Mouse (Mus musculus) layer of hippocampus, adult 2 months (tissue): Measurements from ENCODE around the gene Pawr. TPM values are rescaled to one million over a fixed set of nuclear protein-coding genes. Genes with fewer than 3 reads are reported as not detected.

Source experiments
- DNase-seq, 2 experiments: peaks; one replicate each; pipeline ENCODE4 v3.0.0; 2022; ENCODE audit warnings: low spot score in 2 of 2
- H3K27ac ChIP-seq: fragments of 200-600 bp; 2 replicates; pipeline ENCODE4 v1.8.1; 2022
- H3K4me3 ChIP-seq: fragments of 200-600 bp; 2 replicates; pipeline ENCODE4 v1.8.1; 2022; ENCODE audit warnings: mild to moderate bottlenecking
- CTCF ChIP-seq: fragments of 200-600 bp; conservative IDR thresholded peaks from 2 replicates; pipeline ENCODE4 v1.8.1; 2022; ENCODE audit warnings: antibody characterized with exemption, mild to moderate bottlenecking, moderate library complexity
- long read RNA-seq, 2 experiments: library from polyadenylated mRNA; stranded (forward); transcript quantifications; one replicate each; pipeline ENCODE4 v2.0.0; 2021; ENCODE audit warnings: borderline mapping rate in 2 of 2
- total RNA-seq, 2 experiments: library from RNA; stranded (reverse); gene quantifications; 2 replicates each; pipeline ENCODE4 v1.2.3; 2021

Gene Pawr
- total RNA-seq = 1 to 10 TPM; 2.1 to 2.4 TPM
- long read RNA-seq, experiment 1, partial matches to known transcripts = 0 of 3 reads
- long read RNA-seq, experiment 1, other reads (novel, unspliced or antisense) = 1 of 3 reads
- long read RNA-seq, experiment 2, transcript Pawr-201 (7 exons, 1,745 nt) = major isoform, 5 of 8 reads
- long read RNA-seq, experiment 2, partial matches to known transcripts = 2 of 8 reads
- long read RNA-seq, experiment 2, other reads (novel, unspliced or antisense) = 1 of 8 reads

DNA sequence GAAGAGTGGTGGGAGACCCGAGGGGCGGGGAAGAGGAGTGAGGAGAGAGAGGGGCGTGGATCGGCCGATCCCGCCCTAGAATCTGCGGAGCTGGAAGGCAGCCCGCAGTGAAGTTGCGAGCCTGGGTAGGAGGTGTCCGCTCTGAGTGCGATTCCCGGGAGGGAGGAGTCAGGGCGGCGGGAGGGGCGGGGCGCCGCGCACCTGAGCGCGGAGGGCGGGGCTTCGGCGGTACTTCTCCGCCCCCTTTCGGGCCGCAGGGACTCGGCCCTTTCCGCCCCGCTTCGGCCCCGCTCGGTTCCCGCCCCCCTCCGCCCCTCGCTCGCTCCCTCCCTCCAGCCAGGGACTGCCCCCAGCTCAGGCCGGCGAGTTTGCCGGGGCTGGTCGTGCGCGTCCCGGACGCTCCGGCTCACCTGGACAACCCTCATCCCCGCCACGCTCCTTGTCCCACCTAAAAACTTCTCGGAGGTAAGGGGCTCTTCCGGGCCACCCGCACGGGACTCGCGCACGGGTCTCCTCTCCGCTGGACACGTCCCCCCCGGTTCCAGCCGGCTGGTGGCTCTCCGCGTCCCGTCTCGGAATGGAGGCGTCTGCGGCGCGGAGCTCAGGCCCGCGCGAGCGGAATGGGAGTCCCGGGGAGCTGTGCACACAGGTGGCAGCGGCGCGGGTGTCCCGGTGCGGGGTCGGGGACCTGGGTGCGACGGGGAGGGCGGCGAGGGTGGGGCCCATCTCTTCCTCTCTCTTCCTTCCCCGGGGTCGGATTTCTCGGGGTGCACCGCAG is at the start of gene Pawr:
TSS of gene Pawr (plus strand) at position 338 of the 778 bp plus-strand sequence.
- peak in 1 of 2 experiments; percentile 20 for DNase-seq
- H3K4me3 ChIP-seq = peak within 1 kb of the TSS; percentile 70
- no peak for TF ChIP-seq CTCF
- no peak within 1 kb of the TSS; the same call in 1 of the 2 replicates for H3K27ac ChIP-seq

DNA sequence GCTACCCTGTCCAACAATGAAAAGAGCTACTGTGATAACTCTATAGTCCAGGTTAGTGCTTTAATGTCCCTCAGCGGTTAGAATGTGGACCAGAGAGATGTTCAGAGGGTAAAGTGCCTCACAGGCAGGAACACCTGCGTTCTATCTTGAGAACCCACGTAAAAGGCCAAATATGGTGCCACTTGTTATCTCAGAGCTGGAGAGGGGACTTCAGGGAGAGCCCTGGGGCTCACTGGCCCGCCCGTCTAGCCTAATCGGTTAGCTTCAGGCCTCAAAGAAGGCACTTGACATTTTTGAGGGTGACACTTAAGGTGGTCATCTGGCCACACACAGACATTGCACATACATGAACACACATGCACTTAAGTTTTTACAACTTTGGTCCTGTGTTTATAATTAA is 49.6 kb upstream of the Pawr start:
- no peak for DNase-seq
- Histone ChIP-seq H3K27ac (no peak overlapping the region), H3K4me3 (no peak overlapping the region)
- TF ChIP-seq CTCF = no peak

DNA sequence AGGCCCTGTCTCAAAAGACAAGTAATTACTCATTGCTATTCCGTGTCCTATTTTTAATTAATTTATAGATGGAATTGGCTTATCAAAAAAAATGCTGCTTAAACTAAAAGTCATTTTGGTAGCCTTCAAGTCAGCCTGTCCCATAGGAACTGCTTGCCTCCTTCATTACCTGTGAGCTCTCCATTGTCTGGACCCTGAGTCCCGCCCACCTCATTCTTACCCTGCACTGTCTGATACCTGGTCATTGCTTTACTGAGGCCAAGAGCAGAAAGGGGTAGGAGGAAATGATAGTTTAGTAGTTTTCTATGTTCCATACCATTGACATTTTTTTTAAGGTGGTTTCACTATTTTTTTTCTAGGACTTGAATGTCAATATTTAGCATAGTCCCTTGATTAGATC is 48.5 kb upstream of the Pawr start:
- no peak for TF ChIP-seq CTCF

DNA sequence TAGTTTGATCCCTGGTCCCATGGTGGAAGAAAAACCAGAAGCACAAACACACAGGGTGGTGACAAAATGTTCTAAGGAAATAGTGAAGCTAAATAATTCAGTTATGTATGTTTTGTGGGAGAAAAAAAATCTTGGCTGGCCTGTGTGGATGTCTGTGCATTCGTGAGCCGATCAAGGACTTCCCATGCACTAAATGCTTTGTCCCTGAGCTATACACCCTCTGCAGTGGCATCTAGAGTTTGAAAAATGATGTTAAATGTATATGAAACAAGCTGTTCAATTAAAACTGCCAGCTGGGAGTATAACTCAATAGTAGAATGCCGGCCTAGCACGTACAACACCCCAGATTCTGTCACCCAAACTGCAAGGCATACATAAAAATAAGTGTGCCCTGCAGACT is 48.1 kb upstream of the Pawr start:
- H3K4me3 ChIP-seq = no peak overlapping the region
- no peak for TF ChIP-seq CTCF
- DNase-seq = no peak
- no peak overlapping the region for H3K27ac ChIP-seq

More for the DNA sequence above, 48.5 kb upstream of the Pawr start:
- no peak overlapping the region for H3K4me3 ChIP-seq
- no peak overlapping the region for H3K27ac ChIP-seq
- no peak for DNase-seq

DNA sequence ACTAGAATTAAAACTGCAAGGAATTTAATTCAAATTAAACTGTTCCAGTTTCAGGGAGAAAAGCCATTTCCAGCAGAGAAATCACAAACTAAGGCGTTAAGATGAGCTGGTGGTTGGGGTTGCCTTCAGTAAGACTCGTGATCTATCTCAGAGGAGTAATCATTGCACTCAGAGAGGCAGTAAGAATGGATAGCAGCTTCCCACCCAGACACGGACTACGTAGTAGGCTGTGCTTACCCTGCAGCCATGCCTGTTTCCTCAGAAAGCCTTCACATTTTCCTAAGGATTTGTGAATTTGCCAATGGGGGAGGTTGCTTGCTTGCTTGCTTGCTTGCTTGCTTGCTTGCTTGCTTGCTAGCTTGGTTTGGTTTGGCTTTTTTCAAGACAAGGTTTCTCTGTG is 47.5 kb upstream of the Pawr start:
- Histone ChIP-seq H3K27ac (no peak overlapping the region), H3K4me3 (no peak overlapping the region)
- no peak for TF ChIP-seq CTCF
- no peak for DNase-seq

DNA sequence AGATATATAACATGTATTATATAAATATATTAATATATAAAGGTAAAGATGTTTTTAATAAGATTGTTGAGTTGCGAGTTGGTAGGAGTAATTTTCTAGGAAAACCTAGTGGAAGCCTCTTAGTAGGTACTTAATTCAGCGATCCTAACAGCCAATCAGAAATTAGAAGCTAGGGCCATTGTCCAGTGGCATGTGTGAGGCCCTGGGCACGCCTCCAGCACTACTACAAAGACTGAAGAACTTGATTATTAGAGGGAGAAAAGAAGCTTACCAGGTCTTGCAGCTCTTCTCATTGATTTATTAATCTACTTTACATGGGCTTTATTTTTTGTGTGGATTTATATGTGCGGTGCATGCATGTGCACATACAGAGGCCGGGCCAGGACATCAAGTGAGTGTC is 46.9 kb upstream of the Pawr start:
- H3K4me3 ChIP-seq = no peak overlapping the region
- no peak overlapping the region for H3K27ac ChIP-seq
- DNase-seq = no peak
- TF ChIP-seq CTCF = no peak

DNA sequence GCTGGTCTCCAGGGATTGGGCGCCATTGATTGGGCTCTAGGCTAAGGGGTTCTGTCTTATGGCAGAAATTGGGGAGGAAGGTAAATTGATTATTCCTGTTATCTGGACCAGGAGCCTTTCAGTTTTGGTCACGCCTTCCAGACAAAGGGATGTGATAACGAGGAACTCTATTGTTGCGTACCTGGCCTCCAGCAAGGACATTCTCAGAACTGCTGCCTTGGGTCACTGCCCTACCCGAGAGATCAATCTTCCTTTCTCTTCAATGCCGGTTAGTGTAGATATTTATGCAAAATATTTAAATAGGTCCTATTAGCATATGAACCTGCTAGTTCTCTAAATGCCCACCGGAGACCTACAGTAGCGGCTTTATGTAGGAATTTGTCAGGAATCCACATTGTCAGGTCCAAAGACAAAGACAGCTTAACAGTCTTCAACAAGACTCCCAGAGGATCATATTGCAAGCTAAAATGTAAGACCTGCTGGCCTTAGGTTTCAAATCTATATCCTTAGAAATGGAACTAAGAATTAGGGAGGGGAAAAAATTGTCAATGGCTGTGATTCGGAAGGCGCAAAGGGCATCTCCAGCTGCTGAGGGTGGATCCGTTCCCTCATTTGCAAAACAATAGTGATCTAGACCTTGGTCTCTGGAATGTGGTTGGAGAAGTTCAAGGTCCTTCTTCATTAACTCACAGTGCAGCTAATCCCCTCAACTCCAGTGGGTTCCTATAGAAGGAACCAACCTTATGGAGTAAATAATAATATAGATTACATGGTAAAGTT is 45.1 kb upstream of the Pawr start:
- no peak overlapping the region for H3K4me3 ChIP-seq
- TF ChIP-seq CTCF = no peak
- no peak for DNase-seq
- no peak overlapping the region for H3K27ac ChIP-seq

DNA sequence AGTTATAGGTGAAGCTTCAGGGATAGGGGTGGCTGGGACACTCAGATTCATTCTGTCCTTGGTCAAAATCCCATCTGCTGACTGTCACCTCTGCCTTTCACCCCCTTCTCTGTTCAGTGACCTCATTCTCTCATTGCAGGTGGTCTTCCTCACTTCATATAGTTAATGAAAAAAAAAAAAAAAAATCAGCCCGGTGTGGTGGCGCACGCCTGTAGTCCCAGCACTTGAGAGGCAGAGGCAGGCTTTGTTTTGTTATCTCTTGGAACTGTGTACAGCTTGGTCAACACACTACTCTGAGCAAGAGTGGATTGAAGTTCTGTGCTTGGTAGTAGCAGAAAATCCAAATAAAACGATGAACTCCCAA is 44.5 kb upstream of the Pawr start:
- no peak for DNase-seq
- TF ChIP-seq CTCF = no peak
- Histone ChIP-seq H3K27ac (no peak overlapping the region), H3K4me3 (no peak overlapping the region)

DNA sequence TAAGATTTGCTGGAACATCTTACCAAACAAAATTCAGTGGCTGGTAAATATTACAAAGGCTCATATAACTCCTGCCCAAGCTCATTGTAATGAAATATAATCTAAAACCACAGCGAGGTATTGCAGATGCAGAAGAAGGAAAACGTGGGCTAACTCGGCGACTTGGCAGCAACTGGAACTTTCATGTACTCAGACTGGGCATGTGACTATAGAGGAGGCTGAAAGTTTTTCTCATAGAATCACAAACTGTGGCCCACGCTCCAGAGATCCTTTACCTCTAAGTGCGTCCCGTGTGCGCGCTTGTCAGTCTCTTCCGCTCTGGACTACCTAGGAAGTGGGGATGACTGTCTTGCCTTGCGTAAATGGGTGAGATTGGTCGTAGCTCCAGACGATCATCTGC is 41.9 kb upstream of the Pawr start:
- Histone ChIP-seq H3K27ac (no peak overlapping the region), H3K4me3 (no peak overlapping the region)
- TF ChIP-seq CTCF = no peak
- no peak for DNase-seq

DNA sequence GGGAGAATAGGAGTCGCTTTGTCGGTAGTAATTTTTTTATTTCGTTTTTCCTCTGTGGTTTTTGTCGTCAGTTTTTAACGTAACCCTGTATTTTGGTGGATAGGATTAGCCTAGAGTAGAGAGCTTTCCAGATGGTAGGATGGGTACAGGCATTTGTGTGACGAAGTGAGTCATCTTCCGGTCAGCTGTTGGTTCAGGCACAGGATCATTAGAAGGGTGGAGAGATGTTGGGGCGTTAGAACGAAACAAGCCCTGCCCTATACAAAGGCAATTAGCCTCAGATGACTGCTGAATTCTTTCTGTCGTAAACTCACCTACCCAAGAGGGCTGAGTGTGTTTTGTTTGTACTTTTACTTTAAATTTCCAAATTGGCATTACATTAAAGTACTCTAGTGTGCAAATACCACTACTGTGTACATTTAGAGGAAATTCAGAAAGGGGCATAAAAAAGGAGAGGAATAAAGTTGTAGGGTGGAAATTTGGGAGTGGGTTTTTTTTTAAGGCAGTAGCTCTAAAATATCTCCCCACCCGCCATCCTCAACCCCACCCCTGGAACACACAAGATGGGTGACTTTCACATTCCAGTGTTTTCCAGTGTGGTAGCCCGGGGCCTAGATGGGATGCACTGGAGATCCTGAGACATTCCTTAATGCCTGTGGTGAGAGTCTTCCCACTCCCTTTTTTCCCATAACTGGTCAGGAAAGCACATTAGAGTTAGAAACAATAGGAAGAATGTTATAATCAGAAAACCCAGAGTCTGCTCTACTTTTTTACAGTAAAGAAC is 40.0 kb upstream of the Pawr start:
- Histone ChIP-seq H3K27ac (no peak overlapping the region), H3K4me3 (no peak overlapping the region)
- no peak for DNase-seq
- TF ChIP-seq CTCF = no peak

DNA sequence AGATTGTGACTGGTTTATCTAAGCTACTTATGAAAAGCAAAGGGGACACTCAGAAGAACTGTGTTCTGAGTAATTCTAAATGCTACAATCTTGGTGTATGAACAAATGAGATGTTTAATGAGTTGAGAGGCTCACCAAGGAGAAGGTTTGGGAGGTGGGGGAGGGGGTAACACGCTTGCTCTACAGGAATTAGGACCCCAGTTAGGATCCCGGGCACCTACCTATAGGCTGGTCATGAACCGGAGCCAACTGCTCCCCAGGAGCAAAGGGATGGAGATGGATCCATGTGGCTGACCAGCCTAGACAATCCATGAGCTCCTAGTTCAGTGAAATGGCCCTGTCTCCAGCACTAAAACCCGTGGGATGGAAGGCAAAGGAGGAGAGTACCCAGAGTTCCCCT is 39.3 kb upstream of the Pawr start:
- no peak for TF ChIP-seq CTCF
- Histone ChIP-seq H3K27ac (no peak overlapping the region), H3K4me3 (no peak overlapping the region)
- no peak for DNase-seq

DNA sequence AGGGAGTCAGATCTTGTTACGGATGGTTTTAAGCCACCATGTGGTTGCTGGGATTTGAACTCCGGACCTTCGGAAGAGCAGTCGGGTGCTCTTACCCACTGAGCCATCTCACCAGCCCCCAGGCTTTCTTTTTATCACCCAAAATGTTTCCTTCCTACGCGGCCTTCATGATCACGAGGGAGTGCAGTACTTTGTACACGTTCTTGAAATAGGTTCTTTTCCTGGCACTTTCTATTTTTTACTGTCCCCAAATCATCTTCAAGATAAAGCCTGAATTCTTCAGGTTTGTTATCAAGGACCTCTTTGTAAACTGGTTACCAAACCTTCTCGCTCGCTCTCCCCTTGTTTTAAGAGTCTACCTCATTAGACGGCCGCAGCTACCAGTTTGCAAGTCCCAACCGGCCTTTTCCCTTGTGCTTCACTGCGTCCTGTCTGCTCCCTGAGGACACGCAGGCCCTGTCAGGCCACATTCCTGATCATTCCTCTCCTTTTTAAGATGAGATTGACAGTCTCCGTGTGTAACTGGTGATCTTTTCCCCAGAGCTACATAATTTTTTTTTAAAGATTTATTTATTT is 38.2 kb upstream of the Pawr start:
- TF ChIP-seq CTCF = no peak
- Histone ChIP-seq H3K4me3 (no peak overlapping the region), H3K27ac (no peak overlapping the region)
- no peak for DNase-seq
